Mouse (Mus musculus): ENCODE measurements at regions not wholly inside any gene's neighbourhood (a gene's known extent, or its start where the extent isn't known, plus 50 kb on each side); places are given as distances from the start of the nearest gene placed in this dataset.
"Not testable (repeated sequence)": the region's sequence is repeated elsewhere in the genome, so short reads cannot be mapped to it uniquely, and the experiment has no call there.

DNA sequence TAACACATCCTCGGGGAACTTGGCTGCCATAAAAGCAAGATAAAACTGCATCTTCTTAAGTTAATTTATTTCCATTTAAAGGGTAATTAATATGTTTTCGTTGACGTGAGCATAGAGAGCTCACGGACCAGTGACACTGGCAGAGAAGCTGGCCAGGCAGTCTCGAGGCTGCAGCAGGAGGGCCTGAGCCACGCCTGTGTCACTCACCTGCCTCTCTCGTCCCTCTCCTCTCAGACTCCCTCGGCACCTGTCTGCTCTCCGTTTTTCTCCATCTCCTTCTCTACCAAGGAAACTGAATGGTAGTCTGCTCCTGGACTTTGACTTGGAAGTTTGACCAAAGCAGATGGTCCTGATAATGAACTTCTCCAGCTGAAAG, 193.8 kb downstream of the Fam43a start:
- DNase-seq, result no peak
- intact Hi-C loops (cut with DNase I), result loop anchor here (2.0 kb wide), 1 partner anchor 183 kb away; no protein-coding TSS in a partner anchor

DNA sequence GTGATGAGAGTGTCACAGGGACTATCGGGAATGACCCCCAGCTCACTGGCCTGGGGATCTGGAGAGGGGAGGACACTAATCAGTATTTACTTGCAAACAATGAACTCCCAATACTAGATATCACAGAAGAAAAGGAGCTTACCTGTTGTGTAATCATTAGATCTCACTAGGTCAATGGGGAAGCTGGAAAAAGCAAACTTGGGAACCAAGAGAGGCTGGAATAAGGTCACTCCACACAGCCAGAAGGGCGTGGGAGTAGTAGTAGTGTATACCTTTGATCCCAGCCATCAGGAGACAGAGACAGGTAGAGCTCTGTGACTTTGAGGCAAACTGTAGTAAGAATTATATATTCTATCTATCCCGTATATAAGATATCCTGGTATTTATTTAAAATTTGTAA, 194.3 kb downstream of the Fam43a start:
- DNase-seq, result no peak
- intact Hi-C loops (cut with DNase I), result loop anchor here (2.0 kb wide), 2 partner anchors 183 to 193 kb away; no protein-coding TSS in a partner anchor

DNA sequence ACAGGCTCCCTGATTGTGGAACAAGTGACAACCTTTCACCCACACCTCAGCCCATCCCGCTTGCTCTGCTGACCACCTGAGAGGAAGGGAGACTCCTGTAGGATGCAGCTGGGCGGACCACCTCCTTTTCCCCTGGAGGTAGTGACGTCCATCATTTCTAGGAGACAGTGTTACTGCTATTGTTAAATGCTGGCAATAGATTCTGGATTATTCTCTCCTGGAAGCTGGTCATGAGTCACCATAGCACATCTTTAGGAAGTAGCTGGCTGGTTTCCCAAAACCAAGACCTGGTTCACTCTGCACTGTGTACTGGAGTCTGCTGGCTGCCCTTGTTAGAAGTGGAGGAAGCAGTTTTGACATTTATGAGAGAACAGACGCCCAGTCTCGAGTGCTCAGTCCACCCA, 196.0 kb downstream of the Fam43a start:
- intact Hi-C loops (cut with DNase I), result loop anchor here (2.0 to 5.0 kb wide), 3 partner anchors 77 to 272 kb away; no protein-coding TSS in a partner anchor

DNA sequence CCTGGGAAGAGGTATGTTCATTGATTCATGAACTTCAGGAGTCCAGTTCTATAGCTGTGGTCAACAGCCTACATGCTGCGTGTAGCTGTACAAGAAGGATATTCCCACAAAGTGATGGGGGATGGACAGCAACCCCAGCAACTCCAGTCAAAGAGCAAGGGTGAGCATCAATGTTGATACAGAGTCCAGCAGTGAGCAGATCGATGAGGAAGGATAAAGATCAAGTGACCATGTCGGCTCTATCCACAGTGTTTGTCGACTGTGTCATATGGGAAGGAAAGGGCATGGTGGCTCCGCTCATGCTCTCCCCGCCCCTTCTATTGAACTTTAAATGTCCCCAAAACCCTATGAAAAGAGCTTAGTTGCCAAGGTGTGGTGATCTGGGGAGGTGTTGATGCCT, 196.6 kb downstream of the Fam43a start:
- DNase-seq, result no peak
- intact Hi-C loops (cut with DNase I), result loop anchor here (2.0 to 5.0 kb wide), 3 partner anchors 23 to 271 kb away; no protein-coding TSS in a partner anchor

More for the DNA sequence above, 196.0 kb downstream of the Fam43a start:
- DNase-seq, result peak in 1 of 2 experiments; percentile 55

DNA sequence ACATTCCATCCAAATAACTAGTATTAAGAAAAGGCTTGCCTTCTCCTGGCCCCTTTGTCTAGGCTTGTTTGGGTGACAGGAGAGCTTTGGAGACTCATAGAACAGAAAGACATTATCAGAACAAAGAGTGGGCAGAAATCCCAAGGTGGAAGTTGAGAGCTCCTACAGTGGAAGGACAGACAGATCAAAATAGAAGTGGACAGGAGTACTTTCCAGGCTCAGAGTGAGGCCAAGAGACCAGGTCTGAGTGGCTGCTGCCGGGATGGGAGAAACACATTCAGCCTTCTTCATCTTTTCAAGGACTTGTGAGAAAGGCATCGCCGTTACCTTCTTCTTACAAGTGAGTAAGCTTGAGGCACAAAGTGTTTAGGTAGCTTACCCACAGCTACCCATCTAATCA, 197.5 kb downstream of the Fam43a start:
- DNase-seq, result no peak
- intact Hi-C loops (cut with DNase I), result loop anchor here (2.0 to 5.0 kb wide), 3 partner anchors 22 to 270 kb away; no protein-coding TSS in a partner anchor

DNA sequence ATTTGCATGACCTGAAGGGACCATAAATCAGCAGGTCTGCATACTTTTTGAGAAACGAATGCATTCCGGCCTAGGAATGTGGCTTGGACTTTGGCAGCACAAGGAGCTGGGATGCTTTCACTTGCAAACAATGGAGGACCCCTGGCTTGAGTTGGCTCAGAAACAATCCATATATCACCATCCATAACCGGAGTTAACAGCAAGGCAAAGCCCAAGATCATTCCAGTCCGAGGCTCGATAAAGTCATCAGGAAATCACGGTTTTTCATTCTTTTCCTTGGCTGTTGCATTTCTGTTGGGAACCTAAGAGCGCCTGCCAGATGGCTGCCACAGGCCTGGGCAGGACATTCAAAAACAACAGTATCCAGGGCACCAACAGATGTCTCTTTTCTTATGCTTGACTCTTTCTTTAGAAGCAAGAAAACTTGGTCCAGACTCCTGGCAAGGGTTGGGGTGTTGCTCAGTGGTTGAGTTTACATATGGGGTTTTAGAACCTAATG, 198.5 kb downstream of the Fam43a start:
- intact Hi-C loops (cut with DNase I), result loop anchor here (2.0 to 5.0 kb wide), 3 partner anchors 21 to 269 kb away; no protein-coding TSS in a partner anchor
- no peak for DNase-seq

DNA sequence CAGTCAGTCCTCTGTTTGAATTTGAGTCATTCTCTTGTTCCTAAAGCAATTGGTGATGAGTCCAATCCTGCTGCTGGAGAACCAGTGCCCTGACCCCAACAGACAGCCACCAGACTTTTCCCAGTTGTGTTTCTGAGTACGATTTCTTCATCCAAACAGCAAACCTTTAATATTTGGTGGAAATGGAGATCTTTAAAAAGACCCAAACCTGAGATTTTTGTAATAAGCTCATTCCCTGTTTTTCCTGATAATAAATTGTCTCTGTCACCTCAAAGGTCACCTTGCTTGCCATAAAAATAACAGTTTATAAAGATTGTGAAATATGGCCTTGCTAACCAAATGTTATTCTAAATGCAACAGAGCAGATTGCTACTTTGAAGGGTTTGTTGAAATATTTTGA, 199.0 kb downstream of the Fam43a start:
- intact Hi-C loops (cut with DNase I), result loop anchor here (5.0 kb wide), 2 partner anchors 74 to 269 kb away; no protein-coding TSS in a partner anchor
- no peak for DNase-seq

DNA sequence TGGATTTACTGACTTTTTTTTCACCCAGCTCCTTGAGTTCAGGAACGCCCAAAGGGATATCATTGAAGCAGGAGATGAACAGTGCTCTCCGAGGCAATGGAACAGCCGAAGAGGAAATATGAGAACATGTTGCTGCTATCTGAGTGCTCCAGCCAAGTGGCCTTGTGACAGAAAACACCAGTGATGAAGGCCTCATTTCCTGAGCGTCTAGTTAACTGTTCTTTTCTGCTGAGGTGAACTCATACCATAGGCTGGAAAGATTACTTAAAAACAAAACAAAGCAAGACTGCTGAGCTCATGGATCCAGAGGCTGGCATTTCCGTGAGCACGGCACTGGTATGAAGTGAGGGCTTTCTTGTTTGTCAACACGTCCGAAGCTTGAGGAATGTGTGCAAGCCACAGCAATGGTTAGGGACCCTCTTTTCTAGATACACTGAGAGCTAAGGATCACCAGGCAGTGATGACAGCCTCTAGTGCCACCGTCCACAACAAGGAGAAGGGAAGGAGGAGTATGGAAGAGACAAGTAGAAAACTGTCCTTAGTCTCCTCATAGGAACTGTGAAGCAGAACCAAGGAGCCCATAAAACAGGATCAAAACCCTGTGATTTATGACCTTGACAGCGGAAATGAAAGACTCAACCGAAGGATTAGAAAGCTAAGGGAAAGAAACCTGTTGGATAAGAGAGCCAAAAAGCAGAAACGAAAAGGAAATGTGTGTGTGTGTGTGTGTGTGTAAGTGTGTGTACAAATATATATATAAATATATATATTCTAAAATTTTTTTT, 200.4 kb downstream of the Fam43a start:
- DNase-seq, result no peak
- intact Hi-C loops (cut with DNase I), result loop anchor here (5.0 kb wide), 2 partner anchors 72 to 267 kb away; no protein-coding TSS in a partner anchor

DNA sequence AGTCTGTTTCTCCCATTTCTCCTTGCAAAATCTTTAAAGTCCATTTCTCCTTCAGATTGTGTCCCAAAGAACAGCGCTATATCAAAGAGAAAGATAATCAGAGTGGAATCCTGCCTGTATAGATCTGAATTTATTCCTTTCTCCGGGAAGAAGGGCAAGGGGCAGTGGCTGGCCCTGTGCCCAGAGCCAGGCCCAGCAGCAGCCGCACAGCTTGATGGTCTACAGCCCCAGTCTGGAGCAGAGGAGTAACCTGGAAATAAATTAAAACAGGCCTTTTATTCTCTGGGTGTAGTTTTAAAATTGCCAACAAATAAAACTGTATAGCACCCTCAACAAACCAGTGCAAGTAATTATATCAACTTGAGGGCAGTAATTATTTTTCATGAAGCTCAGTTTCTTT, 204.5 kb downstream of the Fam43a start:
- DNase-seq, result no peak
- intact Hi-C loops (cut with DNase I), result no loop called here

DNA sequence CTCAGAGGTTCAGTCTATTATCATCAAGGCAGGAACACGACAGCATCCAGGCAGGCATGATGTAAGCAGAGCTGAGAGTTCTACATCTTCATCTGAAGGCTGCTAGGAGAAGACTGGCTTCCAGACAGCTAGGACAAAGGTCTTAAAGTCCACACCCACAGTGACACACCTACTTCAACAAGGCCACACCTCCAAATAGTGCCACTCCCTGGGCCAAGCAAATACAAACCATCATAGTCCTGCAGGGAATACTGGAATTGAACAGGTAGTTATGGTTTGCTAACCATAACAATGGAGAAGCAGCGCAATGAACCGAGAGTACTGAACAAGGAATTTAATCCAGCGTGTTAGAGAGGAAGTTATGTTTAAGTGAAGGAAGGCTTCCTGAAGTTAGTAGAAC, 206.7 kb downstream of the Fam43a start:
- intact Hi-C loops (cut with DNase I); DNase-seq: not testable (repeated sequence)

DNA sequence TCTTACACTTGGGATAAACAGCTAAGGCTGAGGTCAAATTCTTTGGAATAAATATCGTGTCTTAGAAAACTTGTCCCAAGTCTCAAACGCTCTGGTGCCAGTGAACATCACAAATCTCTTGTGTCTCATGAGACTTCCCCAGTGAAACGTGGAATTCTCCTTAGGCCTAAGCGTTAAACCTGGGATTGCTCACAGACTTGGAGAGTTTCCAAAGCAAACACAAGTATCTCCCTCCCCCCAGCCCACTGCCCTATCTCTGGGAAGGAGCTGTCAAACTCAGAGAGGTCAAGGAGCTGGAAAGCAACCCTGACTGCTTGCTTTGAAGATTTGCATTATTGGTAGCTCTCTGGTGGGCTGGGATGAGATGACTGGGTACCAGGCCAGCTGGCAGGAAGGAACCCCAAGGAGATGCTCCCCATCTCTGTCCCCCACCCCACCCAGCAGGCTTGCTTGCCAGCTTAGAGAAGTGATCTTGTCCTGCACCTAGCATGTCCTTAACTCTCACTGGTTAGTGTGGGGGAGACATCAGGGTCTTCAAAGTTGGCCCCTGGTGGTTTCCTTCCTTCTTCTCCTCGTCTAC, 219.1 kb downstream of the Fam43a start:
- intact Hi-C loops (cut with DNase I), result loop anchor here (2.0 kb wide), 1 partner anchor 22 kb away; no protein-coding TSS in a partner anchor
- no peak for DNase-seq

DNA sequence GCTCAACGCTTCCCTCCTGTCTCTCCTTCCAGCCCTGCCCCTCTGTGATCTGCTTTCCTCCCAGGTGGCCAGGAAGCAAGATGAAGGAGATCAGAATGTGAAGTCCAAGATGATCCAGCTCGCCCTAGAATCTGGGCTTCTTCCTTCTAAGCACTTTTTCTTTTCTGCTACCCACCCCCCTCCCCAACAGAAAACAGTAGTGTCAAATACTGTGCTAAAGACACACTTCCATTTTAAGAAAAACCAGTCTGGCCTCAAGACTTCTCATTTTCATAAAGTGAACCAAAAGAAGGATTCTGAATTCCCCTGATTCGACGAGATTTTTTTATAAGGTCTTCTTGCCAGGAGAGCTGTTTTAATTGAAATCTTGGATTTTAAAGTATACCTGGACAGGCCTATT, 219.8 kb downstream of the Fam43a start:
- no peak for DNase-seq
- intact Hi-C loops (cut with DNase I), result loop anchor here (2.0 kb wide), 1 partner anchor 23 kb away; no protein-coding TSS in a partner anchor

DNA sequence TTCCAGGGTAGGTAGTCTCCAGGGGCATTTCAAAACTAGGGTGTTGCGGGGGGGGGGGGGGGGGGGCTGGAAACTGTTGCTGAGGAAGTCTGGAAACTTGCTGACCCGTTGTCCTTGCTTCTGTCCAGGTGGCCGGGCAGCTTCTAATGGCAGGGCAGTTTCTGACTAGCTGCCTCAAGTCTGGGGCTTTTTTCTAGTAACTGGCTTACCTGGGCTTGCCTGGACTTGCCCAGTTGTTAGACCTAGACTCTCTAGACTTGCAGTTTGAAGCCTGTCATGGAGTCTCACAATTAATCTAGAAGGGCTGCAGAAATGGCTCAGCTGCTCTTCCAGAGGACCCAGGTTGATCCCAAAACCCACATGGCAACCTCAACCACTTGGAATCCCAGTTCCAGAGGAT, 220.7 kb downstream of the Fam43a start:
- no peak for DNase-seq
- intact Hi-C loops (cut with DNase I), result loop anchor here (2.0 kb wide), 1 partner anchor 219 kb away; no protein-coding TSS in a partner anchor

DNA sequence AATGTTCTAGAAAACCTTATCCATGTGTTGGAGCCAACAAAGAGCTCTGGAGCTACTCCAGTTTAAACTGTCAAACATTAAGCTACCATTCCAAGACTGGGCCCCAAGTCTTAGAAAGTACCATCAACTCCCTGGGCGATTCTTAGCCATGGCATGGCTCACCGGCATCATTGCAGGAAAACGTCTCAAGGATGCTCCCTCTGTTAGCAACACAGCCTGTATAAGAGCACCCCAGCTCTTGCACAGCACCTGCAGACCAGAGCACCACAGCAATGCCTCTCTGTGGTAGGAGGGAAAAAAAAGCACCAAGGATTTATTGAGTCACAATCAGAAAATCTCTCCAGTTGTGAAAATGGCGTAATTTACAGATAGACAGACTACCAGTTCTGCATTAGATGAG, 221.2 kb downstream of the Fam43a start:
- DNase-seq, result no peak
- intact Hi-C loops (cut with DNase I), result loop anchor here (2.0 kb wide), 1 partner anchor 220 kb away; no protein-coding TSS in a partner anchor

DNA sequence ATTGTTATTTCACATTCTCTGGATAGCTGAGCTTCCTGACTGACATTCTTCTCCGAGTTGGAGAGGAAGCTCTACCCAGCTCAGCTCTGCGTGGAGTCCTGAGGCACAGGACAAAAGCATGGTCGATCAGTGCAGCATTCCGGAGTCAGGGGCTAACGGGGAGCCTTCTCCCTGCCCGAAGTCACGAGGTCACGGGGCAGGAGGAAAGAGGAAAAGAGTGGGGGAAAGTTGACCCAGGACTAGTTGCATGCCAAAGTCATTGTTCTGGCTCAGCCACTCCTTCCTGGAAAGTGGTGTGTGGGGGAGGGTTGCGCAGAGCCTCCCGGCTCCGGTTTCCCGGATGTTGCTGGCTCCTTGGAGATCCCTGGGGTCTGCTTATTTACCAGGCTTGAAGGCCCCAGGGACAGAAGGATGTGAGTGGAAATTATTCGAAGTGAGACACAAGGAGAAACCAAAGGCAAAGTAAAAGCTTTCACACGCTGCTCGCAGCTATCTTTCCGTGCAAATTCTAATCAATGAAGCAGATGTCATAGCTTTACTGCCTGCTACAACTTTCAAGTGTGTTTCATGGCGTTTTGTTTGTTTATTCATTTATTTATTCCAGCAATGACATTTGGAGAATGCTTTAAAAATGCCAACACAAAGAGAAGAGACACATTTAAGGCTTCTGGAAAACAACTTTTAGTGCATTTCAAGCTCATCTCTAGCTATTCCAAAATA, 221.8 kb downstream of the Fam43a start:
- DNase-seq, result peak; percentile 74 to 83
- intact Hi-C loops (cut with DNase I), result loop anchor here (2.0 kb wide), 1 partner anchor 221 kb away; no protein-coding TSS in a partner anchor

DNA sequence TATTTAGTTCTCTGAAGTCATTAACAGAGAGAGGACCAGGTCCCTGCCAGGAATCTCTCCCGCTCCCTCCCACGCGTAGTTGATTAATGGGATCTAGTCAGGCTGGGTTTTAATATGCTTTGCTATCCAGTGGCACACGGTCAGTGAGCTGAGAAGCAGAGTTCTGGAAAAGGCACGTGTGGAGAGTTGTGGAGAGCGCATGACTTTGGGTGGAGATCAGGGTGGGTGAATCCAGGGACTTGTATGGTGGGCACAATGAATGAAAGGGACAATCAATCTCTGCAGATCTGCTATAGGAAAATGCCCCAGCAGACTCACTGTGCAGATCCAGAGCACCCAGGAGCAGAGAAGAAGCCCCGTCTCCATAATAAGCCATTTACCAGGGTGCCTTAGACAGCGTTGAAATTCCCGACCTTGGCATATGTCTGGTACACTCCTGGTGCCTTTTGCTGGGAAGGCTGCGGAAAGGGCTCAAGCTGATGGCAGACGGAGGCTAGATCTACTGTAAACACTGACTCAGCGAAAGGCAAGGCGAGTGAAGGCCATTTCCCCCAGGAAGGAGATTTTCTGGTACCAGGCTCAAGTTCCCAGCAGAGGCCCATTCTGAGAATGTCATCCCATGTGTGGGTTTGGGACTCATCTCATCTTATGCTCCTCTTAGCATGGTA, 222.5 kb downstream of the Fam43a start:
- DNase-seq, result peak in 1 of 2 experiments; percentile 54
- intact Hi-C loops (cut with DNase I), result loop anchor here (2.0 kb wide), 1 partner anchor 221 kb away; no protein-coding TSS in a partner anchor

DNA sequence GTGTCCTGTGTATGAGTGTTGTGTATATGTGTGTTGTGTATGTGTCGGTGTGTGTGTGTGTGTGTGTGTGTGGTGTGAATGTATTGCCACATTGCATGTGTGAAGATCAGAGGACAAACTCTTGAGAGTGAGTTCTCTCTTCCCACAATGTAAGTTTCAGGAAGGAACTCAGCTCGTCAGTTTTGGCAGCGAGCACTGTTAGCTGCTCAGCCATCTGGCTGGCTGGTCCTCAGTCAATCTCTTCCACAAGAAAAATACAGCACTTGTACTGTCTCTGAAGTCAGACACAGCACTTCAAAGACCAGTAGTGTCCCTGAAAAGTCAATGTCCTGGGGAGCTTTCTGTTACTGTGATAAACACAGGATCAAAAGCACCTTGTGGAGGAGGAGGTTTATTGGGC, 226.6 kb downstream of the Fam43a start:
- peak; percentile 44 to 56 for DNase-seq
- intact Hi-C loops (cut with DNase I), result no loop called here

DNA sequence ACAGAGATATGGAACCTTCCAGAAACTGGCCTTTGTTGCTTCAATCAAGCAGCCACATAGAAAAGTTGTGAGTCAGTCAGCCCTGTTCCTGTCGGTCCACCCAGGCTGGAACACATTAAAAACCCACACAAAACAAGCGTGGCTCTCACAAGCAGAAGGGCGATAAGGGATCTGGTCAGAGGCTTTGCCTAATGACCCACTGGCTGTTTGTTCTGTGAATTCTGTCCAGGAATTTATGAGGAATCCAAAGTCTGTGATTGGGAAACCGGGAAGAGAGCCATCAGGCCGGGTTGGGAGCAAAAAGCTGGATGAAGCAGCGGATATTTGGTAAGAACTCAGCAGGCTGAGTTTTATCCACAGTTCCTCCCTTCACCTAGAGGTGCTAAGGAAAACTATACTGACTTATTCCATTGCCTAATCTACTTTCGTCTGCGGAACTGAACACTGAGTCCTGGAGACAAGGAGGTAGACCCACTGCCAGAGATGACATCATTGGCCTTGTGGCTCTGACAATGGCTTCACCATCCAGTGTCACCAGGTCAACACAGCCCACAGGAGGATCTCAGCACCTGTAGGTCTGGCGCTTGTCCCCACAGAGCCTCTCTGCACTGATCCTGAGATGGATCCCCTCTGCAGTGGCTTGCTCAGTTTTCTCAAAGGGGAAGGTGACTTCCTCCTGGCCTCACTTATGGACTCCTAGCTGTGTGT, 228.5 kb downstream of the Fam43a start:
- peak; percentile 70 to 72 for DNase-seq
- intact Hi-C loops (cut with DNase I), result no loop called here

DNA sequence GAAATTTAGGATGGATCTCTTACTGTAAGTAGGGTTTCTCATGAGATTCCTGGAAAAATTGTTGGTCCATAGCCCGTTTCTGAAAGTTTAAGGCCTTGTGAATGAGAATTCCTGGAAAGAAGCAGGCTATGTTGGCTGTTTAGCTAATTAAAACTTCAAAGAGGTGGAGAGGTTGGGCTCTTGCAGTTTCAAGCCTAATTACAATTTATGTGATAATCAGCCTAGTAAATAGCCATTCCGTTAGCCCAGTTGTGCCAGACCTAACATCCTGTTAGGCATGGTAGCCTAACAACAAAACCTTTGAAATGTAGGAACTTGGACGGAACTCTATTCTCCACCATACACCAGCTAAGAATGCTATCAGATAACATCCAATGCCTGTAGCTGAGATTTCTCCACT, 235.0 kb downstream of the Fam43a start:
- no peak for DNase-seq
- intact Hi-C loops (cut with DNase I), result loop anchor here (5.0 kb wide), 1 partner anchor 33 kb away; no protein-coding TSS in a partner anchor

Data from heart, postnatal 14 days (tissue).